Mouse (Mus musculus): ENCODE measurements at regions not wholly inside any gene's neighbourhood (a gene's known extent, or its start where the extent isn't known, plus 50 kb on each side); places are given as distances from the start of the nearest gene placed in this dataset.

DNA sequence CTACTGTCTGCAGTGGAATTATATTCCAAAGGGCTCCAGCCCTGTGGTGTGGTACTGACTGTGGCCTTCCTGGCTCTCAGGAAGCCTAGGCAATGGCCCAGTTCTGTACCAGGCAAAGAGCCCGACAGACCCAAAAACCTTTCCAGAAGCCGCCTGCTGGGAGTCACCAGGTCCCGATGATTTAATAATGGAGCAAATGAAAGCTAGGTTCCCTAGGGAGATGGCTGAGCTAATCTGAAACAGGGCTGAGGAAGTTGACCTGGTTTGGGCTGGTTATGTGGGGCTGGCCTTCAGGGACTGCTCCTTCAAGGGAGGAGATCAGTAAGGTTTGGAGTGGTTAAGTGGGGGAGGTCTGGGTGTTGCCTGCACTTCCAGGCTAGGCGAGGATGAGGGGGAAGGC lies 298.1 kb downstream of the Matn1 start:
- ATAC-seq (replicated peaks; ENCODE audit: insufficient number of reproducible peaks, low FRiP score, low TSS enrichment, poor library complexity, severe bottlenecking) = no peak

DNA sequence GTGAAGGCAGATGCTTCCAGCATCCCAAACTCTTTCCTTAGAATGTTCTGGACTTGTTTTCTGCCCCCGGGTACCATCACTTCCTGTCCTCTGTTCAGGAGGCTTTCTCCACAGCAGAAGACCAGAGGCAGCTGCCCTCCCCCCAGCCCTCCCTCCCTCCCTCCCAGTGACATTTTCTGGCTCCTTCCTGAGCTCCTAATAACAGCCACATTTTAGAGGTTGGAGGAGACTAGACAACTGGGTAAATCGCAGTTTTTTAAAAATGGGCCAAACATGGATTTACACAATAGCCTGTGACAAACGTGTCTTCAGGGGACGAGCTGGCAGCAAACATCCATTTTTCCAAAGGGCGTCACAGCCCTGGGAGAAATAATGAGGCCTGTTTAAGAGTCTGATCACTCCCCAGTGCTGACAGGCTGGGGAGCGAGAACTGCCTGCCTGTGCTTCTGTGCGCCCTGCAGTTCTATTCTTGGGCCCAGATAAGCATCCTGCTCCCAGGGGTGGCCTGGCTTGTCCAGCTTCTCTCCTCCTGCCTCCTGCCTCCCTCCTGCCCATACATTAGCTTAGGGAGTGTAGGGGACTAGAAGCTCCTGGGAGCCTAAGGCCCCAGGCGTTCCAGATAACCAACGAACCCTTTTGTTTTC lies 299.7 kb downstream of the Matn1 start:
- ATAC-seq (replicated peaks; ENCODE audit: insufficient number of reproducible peaks, low FRiP score, low TSS enrichment, poor library complexity, severe bottlenecking) = no peak

- ATAC-seq (replicated peaks; ENCODE audit: insufficient number of reproducible peaks, low FRiP score, low TSS enrichment, poor library complexity, severe bottlenecking) = no peak
These were observed 308.6 kb downstream of the Matn1 start for GRCm38 (mm10) chr4:131252602-131253442.

DNA sequence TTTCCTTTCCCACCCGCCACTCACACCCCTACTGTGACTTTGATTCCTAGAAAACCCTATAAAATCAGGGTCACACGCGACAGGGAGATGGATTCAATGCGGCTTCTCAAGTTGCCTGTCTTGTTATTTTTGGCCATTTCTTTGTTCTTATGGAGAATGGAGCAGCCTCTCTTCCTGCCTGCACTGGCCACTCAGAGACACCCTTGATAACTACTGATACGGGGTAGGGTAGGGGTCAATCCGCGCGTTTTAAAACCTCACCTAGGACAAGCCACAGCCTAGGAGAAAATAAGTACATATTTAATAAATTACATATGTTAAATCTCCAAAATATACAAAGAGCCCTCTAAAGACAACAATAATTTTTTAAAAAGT lies 309.2 kb downstream of the Matn1 start:
- ATAC-seq (replicated peaks; ENCODE audit: insufficient number of reproducible peaks, low FRiP score, low TSS enrichment, poor library complexity, severe bottlenecking) = no peak

- ATAC-seq (replicated peaks; ENCODE audit: insufficient number of reproducible peaks, low FRiP score, low TSS enrichment, poor library complexity, severe bottlenecking) = no peak
These were observed 310.1 kb downstream of the Matn1 start for GRCm38 (mm10) chr4:131254243-131254642.

GRCm38 (mm10) chr4:131254691-131255090 lies 310.5 kb downstream of the Matn1 start:
- ATAC-seq (replicated peaks; ENCODE audit: insufficient number of reproducible peaks, low FRiP score, low TSS enrichment, poor library complexity, severe bottlenecking) = no peak

DNA sequence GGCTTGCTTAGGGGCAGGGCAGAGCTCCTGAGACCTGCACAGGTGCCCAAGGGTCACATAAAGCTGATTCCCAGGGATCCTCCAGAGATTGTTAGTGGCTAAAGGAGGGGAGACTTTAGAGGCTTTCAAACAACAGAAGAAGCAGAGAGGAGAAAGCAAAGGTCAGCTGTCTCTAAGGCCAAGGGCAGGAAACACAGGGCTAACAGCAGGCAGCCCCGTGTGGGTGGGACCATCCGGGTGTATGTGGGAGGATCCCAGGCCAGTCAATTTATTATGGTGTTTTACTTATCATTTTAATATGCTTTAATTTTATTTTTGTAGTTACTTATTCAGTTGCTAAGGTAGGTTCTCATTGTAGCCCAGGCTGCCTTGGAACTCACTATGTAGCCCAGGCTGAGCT lies 317.1 kb downstream of the Matn1 start:
- ATAC-seq (replicated peaks; ENCODE audit: insufficient number of reproducible peaks, low FRiP score, low TSS enrichment, poor library complexity, severe bottlenecking) = no peak

GRCm38 (mm10) chr4:131262909-131263308 lies 318.7 kb downstream of the Matn1 start:
- ATAC-seq (replicated peaks; ENCODE audit: insufficient number of reproducible peaks, low FRiP score, low TSS enrichment, poor library complexity, severe bottlenecking) = no peak

DNA sequence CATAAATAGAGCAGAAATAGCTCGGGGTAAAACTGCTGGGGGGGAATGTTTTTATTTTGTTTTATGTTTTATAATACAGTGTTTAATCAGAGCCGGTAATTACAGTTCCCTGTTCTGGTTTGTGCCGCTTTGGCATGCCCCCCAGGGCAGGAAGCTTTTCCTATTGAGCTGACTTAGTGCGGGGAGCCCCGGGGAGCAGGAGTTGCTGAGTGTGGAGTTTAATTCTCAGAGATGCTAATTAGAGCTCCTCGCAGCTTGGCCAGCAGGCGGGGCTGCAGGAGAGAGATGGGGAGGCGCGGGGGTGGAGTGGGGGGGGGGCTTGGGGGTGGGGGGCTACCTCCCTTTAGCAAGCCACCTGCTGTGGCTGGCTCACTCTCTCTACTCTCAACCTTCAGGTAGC lies 322.6 kb downstream of the Matn1 start:
- no peak for ATAC-seq (replicated peaks; ENCODE audit: insufficient number of reproducible peaks, low FRiP score, low TSS enrichment, poor library complexity, severe bottlenecking)

- no peak for ATAC-seq (replicated peaks; ENCODE audit: insufficient number of reproducible peaks, low FRiP score, low TSS enrichment, poor library complexity, severe bottlenecking)
These were observed 323.6 kb downstream of the Matn1 start for GRCm38 (mm10) chr4:131267760-131268159.

DNA sequence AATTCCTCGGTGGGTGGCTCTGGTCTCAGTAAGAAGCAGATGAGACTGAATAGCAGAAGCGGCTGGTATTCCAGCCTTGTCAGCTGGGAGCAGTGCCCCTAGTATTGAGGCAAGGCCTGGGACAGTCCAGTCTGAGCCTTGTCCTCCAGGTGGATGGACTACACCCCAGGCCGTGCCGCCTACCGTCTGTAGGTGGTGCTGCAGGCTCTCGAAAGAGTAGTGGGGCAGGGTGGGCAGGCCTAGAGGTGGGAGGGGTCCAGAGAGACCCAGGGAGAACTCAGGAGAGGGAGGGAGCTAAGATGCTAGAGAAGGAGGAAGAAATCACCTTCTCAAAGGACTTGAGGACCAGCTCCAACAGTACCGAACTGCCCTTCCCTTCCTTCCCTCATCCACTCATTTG lies 326.0 kb downstream of the Matn1 start:
- no peak for ATAC-seq (replicated peaks; ENCODE audit: insufficient number of reproducible peaks, low FRiP score, low TSS enrichment, poor library complexity, severe bottlenecking)

- ATAC-seq (replicated peaks; ENCODE audit: insufficient number of reproducible peaks, low FRiP score, low TSS enrichment, poor library complexity, severe bottlenecking) = no peak
These were observed 327.9 kb downstream of the Matn1 start for GRCm38 (mm10) chr4:131272060-131272459.

DNA sequence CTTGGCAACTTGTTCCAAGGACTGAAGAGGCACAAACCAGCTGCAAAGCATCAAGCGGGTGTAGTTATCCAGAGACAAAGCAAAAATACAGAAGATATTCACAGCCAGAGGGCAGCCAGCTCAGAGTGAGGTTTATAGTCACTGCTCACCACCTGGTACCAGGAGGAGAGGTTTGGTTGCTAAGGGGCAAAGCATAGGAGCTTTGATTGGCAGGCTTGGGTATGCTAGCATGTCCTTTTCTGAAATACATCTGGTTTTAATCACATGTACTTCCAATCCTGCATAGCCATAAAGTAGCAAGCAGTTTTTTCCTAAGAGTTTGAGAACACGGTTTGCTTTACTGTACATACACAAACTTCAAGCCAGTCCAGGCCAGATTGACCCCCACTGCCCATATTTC lies 349.4 kb downstream of the Matn1 start:
- no peak for ATAC-seq (replicated peaks; ENCODE audit: insufficient number of reproducible peaks, low FRiP score, low TSS enrichment, poor library complexity, severe bottlenecking)

- ATAC-seq (replicated peaks; ENCODE audit: insufficient number of reproducible peaks, low FRiP score, low TSS enrichment, poor library complexity, severe bottlenecking) = no peak; the same call in 1 of the 2 replicates
These were observed 354.0 kb downstream of the Matn1 start for GRCm38 (mm10) chr4:131298011-131298674.

GRCm38 (mm10) chr4:131303936-131304335 lies 359.8 kb downstream of the Matn1 start:
- no peak for ATAC-seq (replicated peaks; ENCODE audit: insufficient number of reproducible peaks, low FRiP score, low TSS enrichment, poor library complexity, severe bottlenecking)

DNA sequence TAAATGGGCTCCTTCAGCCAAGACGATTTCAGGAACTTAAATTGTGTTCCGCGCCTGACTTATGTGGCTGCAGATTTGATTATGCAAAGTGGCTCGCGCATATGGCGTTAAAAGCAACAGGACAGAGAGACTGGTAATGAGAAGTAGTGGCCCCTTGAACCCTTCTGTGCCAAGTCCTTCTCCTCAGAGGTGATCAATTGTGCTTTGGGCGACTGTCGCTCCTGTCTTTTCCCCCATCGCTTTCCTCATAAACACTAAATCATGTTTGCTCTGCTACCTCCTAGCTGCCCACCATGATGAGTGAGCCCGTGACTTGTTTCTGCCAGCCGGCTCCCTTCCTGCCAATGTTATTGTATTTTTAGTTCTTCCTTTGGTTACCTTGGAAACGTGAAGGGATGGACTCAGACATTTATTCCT lies 360.2 kb downstream of the Matn1 start:
- ATAC-seq (replicated peaks; ENCODE audit: insufficient number of reproducible peaks, low FRiP score, low TSS enrichment, poor library complexity, severe bottlenecking) = no peak

- no peak for ATAC-seq (replicated peaks; ENCODE audit: insufficient number of reproducible peaks, low FRiP score, low TSS enrichment, poor library complexity, severe bottlenecking)
These were observed 370.0 kb downstream of the Matn1 start for GRCm38 (mm10) chr4:131314231-131314630.

GRCm38 (mm10) chr4:131316041-131316440 lies 371.9 kb downstream of the Matn1 start:
- no peak for ATAC-seq (replicated peaks; ENCODE audit: insufficient number of reproducible peaks, low FRiP score, low TSS enrichment, poor library complexity, severe bottlenecking)

DNA sequence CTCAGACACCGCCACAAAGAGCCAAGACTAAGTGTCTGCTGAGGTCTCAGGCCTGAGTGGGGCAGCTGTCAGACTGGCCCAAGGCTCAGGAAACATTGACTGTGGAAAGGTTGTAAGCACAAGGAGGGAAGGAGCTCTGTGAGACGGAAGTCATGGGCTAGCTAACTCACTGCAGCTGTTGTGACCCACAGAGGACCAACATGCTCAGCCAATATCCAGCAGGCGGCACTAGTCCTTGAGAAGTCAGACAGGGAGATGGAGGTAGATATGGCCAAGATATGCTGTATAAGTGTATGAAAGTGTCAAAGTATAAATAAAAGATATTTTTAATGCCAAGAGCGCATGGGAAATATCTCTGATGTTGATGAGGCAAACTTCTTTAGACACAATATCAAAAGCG lies 378.1 kb downstream of the Matn1 start:
- no peak for ATAC-seq (replicated peaks; ENCODE audit: insufficient number of reproducible peaks, low FRiP score, low TSS enrichment, poor library complexity, severe bottlenecking)

DNA sequence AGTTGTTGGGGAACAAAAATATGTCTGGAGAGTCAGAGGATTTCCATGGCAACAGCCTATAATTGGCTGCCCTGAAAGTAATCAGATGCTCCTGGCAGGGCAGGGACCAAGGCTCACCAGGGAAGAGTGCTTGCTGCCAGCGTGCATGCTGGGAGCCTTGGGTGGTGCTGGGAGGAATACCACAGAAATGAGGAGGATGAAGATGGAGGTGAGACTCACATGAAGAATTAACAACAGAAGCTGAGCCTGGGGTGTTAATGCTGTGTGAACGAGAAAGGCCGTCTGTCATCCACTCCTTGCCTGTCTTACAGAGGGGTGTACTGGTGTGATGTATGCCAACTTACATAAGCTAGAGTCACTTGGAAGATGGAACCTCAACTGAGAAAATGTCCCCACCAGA lies 380.3 kb downstream of the Matn1 start:
- ATAC-seq (replicated peaks; ENCODE audit: insufficient number of reproducible peaks, low FRiP score, low TSS enrichment, poor library complexity, severe bottlenecking) = no peak
